Mouse (Mus musculus): ENCODE measurements around the gene Krtap4-1. TPM values are rescaled to one million over a fixed set of nuclear protein-coding genes. Genes with fewer than 3 reads are reported as not detected.
"Not testable (repeated sequence)": the region's sequence is repeated elsewhere in the genome, so short reads cannot be mapped to it uniquely, and the experiment has no call there.

Krtap4-1 gene
- polyA plus RNA-seq, 1 experiment from 2014 or later: not detected

DNA sequence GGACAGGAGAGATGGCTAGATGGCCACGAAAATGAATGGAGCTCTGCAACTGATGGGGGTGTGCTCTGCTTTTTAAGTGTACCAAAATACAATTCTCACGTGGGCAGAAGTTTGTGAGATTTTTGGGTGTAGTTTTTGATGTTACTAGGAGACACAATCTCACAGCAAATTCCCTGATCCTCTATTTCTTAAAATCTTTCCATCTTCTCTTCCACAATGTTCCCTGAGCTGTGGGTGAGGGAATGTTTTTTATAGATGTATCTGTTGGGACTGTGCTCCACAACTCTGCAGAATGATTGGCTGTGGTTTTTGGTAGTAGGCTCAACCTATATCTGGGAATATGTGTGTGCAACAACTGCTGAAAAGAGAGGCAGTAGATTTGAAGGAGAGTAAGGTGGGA is 5.3 kb upstream of the Krtap4-1 start:
- Histone ChIP-seq H3K4me1 (replicated peaks) (no peaks in the 10 kb centered on the region), H3K4me3 (no peak overlapping the region)
- 77% methylated on average over 2 of the region's 2 CpGs for WGBS

DNA sequence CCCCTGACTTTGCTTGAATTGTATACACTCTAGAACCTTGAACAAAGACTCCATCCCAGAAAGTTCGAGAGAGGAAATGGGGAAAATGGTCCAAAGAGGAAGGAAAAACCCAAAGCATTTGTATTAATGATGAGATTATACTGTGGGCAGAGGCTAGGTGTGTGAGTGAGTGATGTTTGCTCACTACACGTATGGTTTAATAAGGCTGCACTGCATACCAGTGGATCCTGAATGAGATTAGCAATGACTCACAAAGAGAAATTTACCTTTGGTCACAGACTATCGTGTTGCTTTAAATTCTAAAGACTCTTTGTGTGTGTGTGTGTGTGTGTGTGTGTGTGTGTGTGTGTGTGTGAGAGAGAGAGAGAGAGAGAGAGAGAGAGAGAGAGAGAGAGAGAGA is 2.9 kb upstream of the Krtap4-1 start:
- Histone ChIP-seq H3K36me3 (no peaks in the 10 kb centered on the region), H3K27me3 (no peaks in the 10 kb centered on the region), H3K4me3 (no peak overlapping the region), H3K9me3 (no peaks in the 10 kb centered on the region), H3K4me1 (replicated peaks) (no peaks in the 10 kb centered on the region), H3K9ac (no peak overlapping the region), H3K27ac (no peak overlapping the region), H3K4me2 (no peak overlapping the region)
- WGBS: 84% methylated on average over 3 of the region's 3 CpGs
- no peak for ATAC-seq (ENCODE audit: low FRiP score)

More for the DNA sequence above, 5.3 kb upstream of the Krtap4-1 start:
- Histone ChIP-seq H3K9ac (no peak overlapping the region), H3K27me3 (no peaks in the 10 kb centered on the region), H3K27ac (no peak overlapping the region), H3K9me3 (no peaks in the 10 kb centered on the region), H3K4me2 (no peak overlapping the region), H3K36me3 (no peaks in the 10 kb centered on the region)
- ATAC-seq (ENCODE audit: low FRiP score): no peak

DNA sequence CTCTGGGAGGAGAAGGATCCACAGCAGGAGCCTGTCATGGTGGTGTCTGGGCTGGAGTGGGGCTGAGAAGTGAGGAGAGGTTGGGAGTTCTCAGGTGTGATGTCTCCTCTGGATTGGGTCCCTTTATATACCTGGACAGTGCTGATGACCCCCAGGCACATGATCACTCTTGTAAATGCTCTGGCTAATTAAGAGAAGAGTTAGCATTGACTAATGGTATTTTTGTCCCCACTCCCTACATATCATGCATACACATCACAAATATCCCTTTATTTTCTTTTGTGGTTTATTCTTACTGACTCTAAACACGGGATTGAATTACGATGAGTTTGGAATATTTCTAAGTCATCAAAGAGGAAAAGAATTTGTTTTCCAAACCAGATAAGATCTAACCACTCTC is 7.7 kb downstream of the Krtap4-1 start, which contains the start of gene Gm11562:
Gene Gm11562, minus strand, starts transcription at position 101 of the 400 bp plus-strand sequence.
- no peak within 1 kb of the TSS for H3K4me3 ChIP-seq
- 96% methylated on average over 2 of the region's 2 CpGs for WGBS
- no peaks in the 10 kb centered on the region for H3K9me3 ChIP-seq
- ATAC-seq (ENCODE audit: low FRiP score): no peak
- no peak within 1 kb of the TSS for H3K4me2 ChIP-seq
- no peaks in the 10 kb centered on the region for H3K4me1 ChIP-seq (replicated peaks)
- no peak within 1 kb of the TSS for H3K27ac ChIP-seq
- H3K27me3 ChIP-seq: no peaks in the 10 kb centered on the region
- H3K9ac ChIP-seq: no peak within 1 kb of the TSS
- no peaks in the 10 kb centered on the region for H3K36me3 ChIP-seq

DNA sequence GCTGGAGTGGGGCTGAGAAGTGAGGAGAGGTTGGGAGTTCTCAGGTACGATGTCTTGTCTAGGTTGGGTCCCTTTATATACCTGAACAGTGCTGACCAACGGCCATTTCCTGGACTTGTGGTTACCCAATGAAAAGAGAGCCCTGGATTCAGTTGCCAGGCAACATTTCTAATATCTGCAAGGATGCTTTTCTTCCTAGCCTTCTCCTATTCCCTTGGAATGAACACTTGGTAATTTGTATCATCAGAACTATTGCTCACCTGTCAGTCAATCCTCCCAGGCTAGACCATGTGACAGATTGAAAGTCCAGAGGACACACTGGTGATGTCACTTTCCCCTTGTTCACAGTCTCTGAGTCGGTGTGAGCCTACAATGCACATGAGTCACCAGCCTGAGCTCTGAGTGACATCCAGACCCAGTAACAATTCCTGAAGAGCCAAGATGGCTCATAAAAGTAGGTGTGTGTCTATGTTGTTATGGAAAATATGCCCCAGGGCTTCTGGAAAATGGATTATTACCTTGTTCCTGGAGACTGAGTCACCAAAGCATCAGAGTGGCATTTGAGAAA is 13.2 kb downstream of the Krtap4-1 start, which contains the start of gene Krtap2-4:
Gene Krtap2-4, minus strand, starts transcription at position 51 of the 568 bp plus-strand sequence.
- Histone ChIP-seq H3K27ac (no peak within 1 kb of the TSS), H3K9me3 (no peaks in the 10 kb centered on the region), H3K4me1 (replicated peaks) (no peaks in the 10 kb centered on the region), H3K36me3 (no peaks in the 10 kb centered on the region), H3K4me2 (no peak within 1 kb of the TSS), H3K4me3 (no peak within 1 kb of the TSS), H3K9ac (no peak within 1 kb of the TSS), H3K27me3 (no peaks in the 10 kb centered on the region)
- no peak for ATAC-seq (ENCODE audit: low FRiP score)
- 66% methylated on average over 3 of the region's 3 CpGs for WGBS

DNA sequence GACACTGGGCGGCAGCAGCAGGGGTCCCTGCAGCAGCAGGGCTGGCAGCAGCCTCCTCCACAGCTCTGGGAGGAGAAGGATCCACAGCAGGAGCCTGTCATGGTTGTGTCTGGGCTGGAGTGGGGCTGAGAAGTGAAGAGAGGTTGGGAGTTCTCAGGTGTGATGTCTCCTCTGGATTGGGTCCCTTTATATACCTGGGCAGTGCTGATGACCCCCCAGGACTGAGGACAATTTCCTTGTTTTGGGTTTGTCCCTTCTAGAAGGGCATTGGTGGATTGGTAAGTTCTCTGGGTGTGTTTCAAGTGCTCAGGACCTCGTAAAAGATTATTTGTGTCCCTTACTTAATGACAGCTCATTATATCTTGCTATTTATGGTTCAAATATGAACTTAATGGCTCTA is 17.9 kb downstream of the Krtap4-1 start, which contains the start of gene Gm11937:
Gene Gm11937, minus strand, starts transcription at position 101 of the 400 bp plus-strand sequence.
- H3K9ac ChIP-seq; H3K4me3 ChIP-seq; H3K27ac ChIP-seq; H3K27me3 ChIP-seq; H3K9me3 ChIP-seq; ATAC-seq (ENCODE audit: low FRiP score); H3K4me1 ChIP-seq (replicated peaks); H3K36me3 ChIP-seq; H3K4me2 ChIP-seq: not testable (repeated sequence)
- WGBS: 88% methylated on average over 1 of the region's 2 CpGs

DNA sequence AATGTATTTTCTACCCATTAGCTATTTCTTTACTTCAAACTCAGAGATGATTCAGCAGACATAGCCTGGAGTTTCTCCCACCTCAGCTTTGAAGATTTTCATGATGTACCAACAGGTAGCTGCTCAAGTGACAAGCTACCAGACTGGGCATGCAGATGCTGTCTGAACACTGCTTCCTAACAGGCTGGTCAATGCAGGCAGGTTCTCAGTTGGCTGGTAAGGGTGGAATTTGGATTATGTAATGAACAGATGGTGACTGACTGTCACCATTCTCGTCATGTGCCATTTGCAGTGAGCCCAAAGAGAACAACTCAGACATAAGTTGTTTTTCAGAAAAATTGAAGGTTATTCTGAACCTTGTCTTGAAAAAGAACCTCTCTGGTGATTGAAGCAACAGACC is 18.9 kb downstream of the Krtap4-1 start:
- Histone ChIP-seq H3K9me3 (no peaks in the 10 kb centered on the region), H3K4me2 (no peak overlapping the region), H3K27ac (no peak overlapping the region), H3K4me1 (replicated peaks) (no peaks in the 10 kb centered on the region), H3K36me3 (no peaks in the 10 kb centered on the region), H3K4me3 (no peak overlapping the region), H3K27me3 (no peaks in the 10 kb centered on the region), H3K9ac (no peak overlapping the region)
- no peak for ATAC-seq (ENCODE audit: low FRiP score)
- WGBS: 82% methylated on average over 1 of the region's 1 CpGs

DNA sequence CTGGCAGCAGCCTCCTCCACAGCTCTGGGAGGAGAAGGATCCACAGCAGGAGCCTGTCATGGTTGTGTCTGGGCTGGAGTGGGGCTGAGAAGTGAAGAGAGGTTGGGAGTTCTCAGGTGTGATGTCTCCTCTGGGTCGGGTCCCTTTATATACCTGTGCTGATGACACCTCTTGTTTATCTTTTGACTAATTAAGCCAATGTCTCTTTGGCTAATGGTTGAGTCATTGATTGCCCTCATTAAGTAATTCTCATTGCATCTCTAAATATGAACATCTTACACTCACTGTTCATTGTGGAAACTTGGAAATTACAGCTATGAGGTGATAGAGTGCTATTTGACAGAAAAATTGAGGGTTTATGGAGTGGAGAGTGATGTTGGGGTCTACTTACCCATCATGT is 24.8 kb downstream of the Krtap4-1 start, which contains the start of gene Gm11938:
Gene Gm11938, minus strand, starts transcription at position 101 of the 400 bp plus-strand sequence.
- H3K27me3 ChIP-seq; H3K9me3 ChIP-seq; H3K4me1 ChIP-seq (replicated peaks); ATAC-seq (ENCODE audit: low FRiP score); H3K36me3 ChIP-seq; H3K27ac ChIP-seq; H3K9ac ChIP-seq; H3K4me3 ChIP-seq; H3K4me2 ChIP-seq: not testable (repeated sequence)
- 83% methylated on average over 1 of the region's 1 CpGs for WGBS

DNA sequence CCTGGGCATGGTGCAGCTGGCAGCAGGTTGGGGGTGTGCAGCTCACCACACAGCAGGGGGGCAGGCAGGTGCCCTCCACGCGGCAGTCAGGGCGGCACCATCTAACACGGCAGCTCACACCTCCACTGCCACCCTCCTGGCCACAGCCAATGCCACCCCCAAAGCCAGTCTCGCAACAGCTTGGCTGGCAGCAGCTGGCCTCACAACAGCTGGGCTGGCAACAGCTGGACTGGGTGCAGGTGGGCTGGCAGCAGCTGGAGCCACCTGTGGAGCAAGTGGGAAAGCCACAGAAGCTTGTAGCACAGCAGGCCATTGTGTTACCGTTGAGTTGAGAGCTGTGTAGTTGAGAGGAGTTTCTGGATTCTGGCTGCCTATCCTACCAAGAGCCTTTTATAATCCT is 30.3 kb downstream of the Krtap4-1 start, which contains the start of gene Krtap9-3:
Gene Krtap9-3, minus strand, starts transcription at position 364 of the 400 bp plus-strand sequence.
- 83% methylated on average over 6 of the region's 6 CpGs for WGBS
- H3K27me3 ChIP-seq; H3K27ac ChIP-seq; H3K4me2 ChIP-seq; ATAC-seq (ENCODE audit: low FRiP score); H3K36me3 ChIP-seq; H3K4me3 ChIP-seq; H3K9me3 ChIP-seq; H3K4me1 ChIP-seq (replicated peaks); H3K9ac ChIP-seq: not testable (repeated sequence)

DNA sequence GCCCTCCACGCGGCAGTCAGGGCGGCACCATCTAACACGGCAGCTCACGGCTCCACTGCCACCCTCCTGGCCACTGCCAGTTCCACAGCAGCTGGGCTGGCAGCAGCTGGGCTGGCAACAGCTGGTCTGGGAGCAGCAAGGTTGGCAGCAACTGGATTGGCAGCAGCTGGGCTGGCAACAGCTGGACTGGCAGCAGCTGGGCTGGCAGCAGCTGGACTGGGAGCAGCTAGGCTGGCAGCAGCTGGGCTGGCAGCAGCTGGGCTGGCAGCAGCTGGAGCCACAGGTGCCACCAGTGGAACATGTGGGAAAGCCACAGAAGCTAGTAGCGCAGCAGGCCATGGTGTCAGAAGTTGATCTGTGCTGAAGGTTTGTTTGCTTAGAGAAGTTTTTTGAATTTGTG is 37.1 kb downstream of the Krtap4-1 start, which contains the start of gene Krtap1-3:
Gene Krtap1-3, minus strand, starts transcription at position 359 of the 400 bp plus-strand sequence.
- H3K36me3 ChIP-seq: no peaks in the 10 kb centered on the region
- no peak for ATAC-seq (ENCODE audit: low FRiP score)
- no peak within 1 kb of the TSS for H3K9ac ChIP-seq
- no peak within 1 kb of the TSS for H3K27ac ChIP-seq
- no peaks in the 10 kb centered on the region for H3K4me1 ChIP-seq (replicated peaks)
- no peak within 1 kb of the TSS for H3K4me3 ChIP-seq
- no peaks in the 10 kb centered on the region for H3K9me3 ChIP-seq
- WGBS: 89% methylated on average over 6 of the region's 6 CpGs
- H3K27me3 ChIP-seq: no peaks in the 10 kb centered on the region
- no peak within 1 kb of the TSS for H3K4me2 ChIP-seq

DNA sequence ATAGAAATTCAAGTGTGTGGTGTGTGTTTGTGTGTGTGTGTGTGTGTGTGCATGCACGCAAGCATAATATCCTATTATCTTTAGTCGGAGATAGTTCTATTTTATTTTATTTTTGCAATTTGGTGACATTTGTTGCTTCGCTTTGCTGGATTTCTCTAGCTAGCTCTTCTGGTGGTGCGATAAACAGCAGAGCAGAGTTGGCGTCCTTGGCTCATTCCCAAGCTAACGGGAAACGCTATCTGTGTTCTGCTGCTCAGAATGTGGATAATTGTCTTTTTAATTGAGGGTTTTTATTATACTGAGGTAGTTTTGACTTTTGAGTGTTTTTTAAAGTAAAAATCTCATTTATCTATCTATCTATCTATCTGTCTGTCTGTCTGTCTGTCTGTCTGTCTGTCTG is 42.9 kb downstream of the Krtap4-1 start:
- Histone ChIP-seq H3K9ac (no peak overlapping the region), H3K4me1 (replicated peaks) (no peaks in the 10 kb centered on the region), H3K4me3 (no peak overlapping the region), H3K9me3 (no peaks in the 10 kb centered on the region), H3K27me3 (no peaks in the 10 kb centered on the region), H3K27ac (no peak overlapping the region), H3K36me3 (no peaks in the 10 kb centered on the region), H3K4me2 (no peak overlapping the region)
- ATAC-seq (ENCODE audit: low FRiP score): no peak
- 93% methylated on average over 7 of the region's 7 CpGs for WGBS

DNA sequence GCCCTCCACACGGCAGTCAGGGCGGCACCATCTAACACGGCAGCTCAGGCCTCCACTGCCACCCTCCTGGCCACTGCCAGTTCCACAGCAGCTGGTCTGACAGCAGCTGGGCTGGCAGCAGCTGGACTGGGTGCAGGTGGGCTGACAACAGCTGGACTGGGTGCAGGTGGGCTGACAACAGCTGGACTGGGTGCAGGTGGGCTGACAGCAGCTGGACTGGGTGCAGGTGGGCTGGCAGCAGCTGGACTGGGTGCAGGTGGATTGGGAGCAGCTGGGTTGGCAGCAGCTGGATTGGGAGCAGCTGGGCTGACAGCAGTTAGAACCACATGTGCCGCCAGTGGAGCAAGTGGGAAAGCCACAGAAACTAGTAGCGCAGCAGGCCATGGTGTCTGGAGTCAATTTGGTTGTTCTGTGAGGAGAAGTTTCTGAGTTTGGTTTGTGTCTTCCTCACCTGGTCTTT is 44.8 kb downstream of the Krtap4-1 start, which contains the start of gene Krtap1-4:
Gene Krtap1-4, minus strand, starts transcription at position 410 of the 460 bp plus-strand sequence.
- Histone ChIP-seq H3K36me3 (no peaks in the 10 kb centered on the region), H3K27me3 (no peaks in the 10 kb centered on the region), H3K4me2 (no peak within 1 kb of the TSS), H3K27ac (no peak within 1 kb of the TSS), H3K4me3 (no peak within 1 kb of the TSS), H3K9ac (no peak within 1 kb of the TSS), H3K9me3 (no peaks in the 10 kb centered on the region), H3K4me1 (replicated peaks) (no peaks in the 10 kb centered on the region)
- no peak for ATAC-seq (ENCODE audit: low FRiP score)
- 83% methylated on average over 5 of the region's 5 CpGs for WGBS

DNA sequence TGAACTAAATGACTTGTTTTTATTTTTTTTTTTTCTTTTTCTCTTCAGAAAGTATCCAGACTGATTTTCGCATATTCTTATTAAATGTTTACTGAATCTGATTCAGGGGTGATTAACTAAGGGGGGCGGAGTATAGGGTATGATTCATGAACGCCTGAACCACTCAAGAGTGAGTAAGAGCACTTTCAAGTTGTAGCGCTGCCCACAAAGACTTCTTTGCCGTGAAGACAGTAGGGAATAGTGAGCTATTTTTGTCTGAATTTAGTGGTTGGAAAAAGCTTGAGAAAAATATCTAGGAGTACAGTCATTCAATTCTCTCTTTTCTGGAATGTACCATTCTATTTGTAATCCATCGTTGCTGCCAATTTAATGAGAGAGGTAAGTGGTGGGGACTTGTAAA is 46.5 kb downstream of the Krtap4-1 start:
- Histone ChIP-seq H3K4me1 (replicated peaks) (no peaks in the 10 kb centered on the region), H3K27ac (no peak overlapping the region), H3K4me3 (no peak overlapping the region), H3K36me3 (no peaks in the 10 kb centered on the region), H3K9me3 (no peaks in the 10 kb centered on the region), H3K4me2 (no peak overlapping the region), H3K9ac (no peak overlapping the region), H3K27me3 (no peaks in the 10 kb centered on the region)
- WGBS: 89% methylated on average over 6 of the region's 6 CpGs
- ATAC-seq (ENCODE audit: low FRiP score): no peak

DNA sequence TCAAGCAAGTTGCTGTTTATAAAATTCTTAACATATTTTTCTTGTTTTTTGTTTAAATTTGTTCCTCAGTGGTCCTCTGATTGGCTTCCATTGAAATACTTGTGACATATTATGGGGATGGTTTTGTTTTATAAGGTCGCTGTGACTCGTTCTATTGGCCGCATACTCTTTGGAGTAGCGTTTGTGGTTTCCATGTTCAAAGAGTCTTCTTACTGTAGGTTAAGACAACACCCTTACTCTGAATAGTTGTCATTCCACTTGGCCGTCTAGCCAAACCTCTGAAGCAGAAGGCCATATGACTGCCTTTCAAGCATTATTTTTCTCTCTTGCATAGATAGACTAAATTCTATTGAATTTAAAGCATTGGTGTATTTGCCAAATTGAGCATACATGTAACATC is 47.0 kb downstream of the Krtap4-1 start:
- WGBS: 95% methylated on average over 5 of the region's 5 CpGs

More for the DNA sequence above, 47.0 kb downstream of the Krtap4-1 start:
- no peaks in the 10 kb centered on the region for H3K9me3 ChIP-seq
- no peak overlapping the region for H3K27ac ChIP-seq
- H3K9ac ChIP-seq: no peak overlapping the region
- no peak overlapping the region for H3K4me3 ChIP-seq
- H3K27me3 ChIP-seq: no peaks in the 10 kb centered on the region
- H3K4me1 ChIP-seq (replicated peaks): no peaks in the 10 kb centered on the region
- no peak overlapping the region for H3K4me2 ChIP-seq
- H3K36me3 ChIP-seq: no peaks in the 10 kb centered on the region
- no peak for ATAC-seq (ENCODE audit: low FRiP score)

Measured in hindbrain, embryonic 13.5 days (tissue).